ENCODE assay signal across 19 mouse cellular contexts in the genomic region with DNA sequence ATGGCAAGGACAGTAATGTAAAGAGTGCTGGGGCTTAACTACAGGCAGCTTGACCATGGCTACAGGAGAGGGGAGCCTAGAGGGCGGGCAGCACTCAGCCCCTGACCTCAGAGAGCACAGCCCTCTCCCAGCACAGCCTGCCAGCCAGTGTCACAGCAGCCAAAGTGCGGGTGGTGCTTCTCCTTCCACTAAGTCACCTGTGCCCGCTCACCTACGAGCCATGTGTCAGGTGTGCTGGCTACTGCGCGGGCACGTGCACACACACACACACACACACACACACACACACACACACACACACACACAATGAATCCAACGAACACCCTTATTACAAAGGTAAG.
"Had no signal": no experiment of that assay in that cellular context is flagged by ENCODE, and none has a peak within 500 bp of the region (broad histone marks: within the 10 kb centered on the region; RNA-seq: fewer than 3 reads in every experiment).

No protein-coding gene starts in this region.

- H3K27me3 ChIP-seq: limb, embryonic 15.5 days; liver, embryonic 13.5 days; liver, embryonic 15.5 days; midbrain, embryonic 12.5 days; neural tube, embryonic 13.5 days; neural tube, embryonic 15.5 days had no signal

- H3K9me3 ChIP-seq: limb, embryonic 15.5 days; liver, embryonic 13.5 days; liver, embryonic 15.5 days; midbrain, embryonic 10.5 days; midbrain, embryonic 12.5 days; neural tube, embryonic 13.5 days; neural tube, embryonic 15.5 days had no signal

- ATAC-seq: midbrain, embryonic 16.5 days had no signal

- H3K4me1 ChIP-seq: limb, embryonic 15.5 days; liver, embryonic 13.5 days; liver, embryonic 15.5 days; midbrain, embryonic 10.5 days; midbrain, embryonic 12.5 days; neural tube, embryonic 13.5 days; neural tube, embryonic 15.5 days had no signal

- H3K9ac ChIP-seq: limb, embryonic 15.5 days; liver, embryonic 13.5 days; liver, embryonic 15.5 days; midbrain, embryonic 12.5 days; neural tube, embryonic 13.5 days; neural tube, embryonic 15.5 days had no signal

- H3K4me2 ChIP-seq: limb, embryonic 15.5 days; liver, embryonic 11.5 days; liver, embryonic 13.5 days; liver, embryonic 15.5 days; midbrain, embryonic 12.5 days; neural tube, embryonic 13.5 days; neural tube, embryonic 15.5 days had no signal

- H3K4me3 ChIP-seq: limb, embryonic 15.5 days; liver, embryonic 13.5 days; liver, embryonic 15.5 days; midbrain, embryonic 10.5 days; midbrain, embryonic 12.5 days; myocyte; neural tube, embryonic 13.5 days; neural tube, embryonic 15.5 days had no signal

- H3K27ac ChIP-seq: limb, embryonic 15.5 days; liver, embryonic 13.5 days; liver, embryonic 15.5 days; midbrain, embryonic 10.5 days; midbrain, embryonic 12.5 days; neural tube, embryonic 13.5 days; neural tube, embryonic 15.5 days had no signal

- DNase-seq: liver, embryonic 13.5 days; midbrain, embryonic 14.5 days; retina, postnatal 1 day; right cerebral cortex, adult 18-20 months; right cerebral cortex, postnatal 25 days; right cerebral cortex, postnatal 4 days; spleen, adult 18-20 months; thymus, adult 18-20 months; thymus, postnatal 14 days; thymus, postnatal 36 days had no signal
